In the genomic region with DNA sequence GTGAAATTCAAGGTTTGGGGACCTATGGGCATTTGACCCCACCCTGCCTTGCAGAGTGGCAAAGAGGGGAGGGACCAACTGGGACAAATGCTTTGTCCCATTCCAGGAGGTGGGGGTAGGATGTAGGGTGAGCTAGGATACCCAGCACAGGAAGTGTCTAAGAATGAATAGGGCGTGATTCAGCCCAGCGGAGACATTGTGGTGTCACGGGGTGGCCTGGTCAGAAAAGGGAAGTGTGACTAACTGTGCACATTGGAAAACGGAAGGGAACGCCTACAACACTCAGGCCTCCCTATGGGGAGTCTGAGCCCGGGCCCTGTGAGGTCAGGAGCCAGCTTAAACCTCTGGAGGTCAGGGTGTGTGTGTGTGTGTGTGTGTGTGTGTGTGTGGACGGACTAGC, we compare ENCODE assay signal across 8 mouse cellular contexts. TPM values are rescaled to one million over a fixed set of nuclear protein-coding genes. Genes with fewer than 3 reads are reported as not detected.
A peak's percentile ranks its signal among the peaks of the same experiment; 100 is the strongest.
DNase-seq lines count a peak whose midpoint lies in the region; ATAC-seq and TF ChIP-seq lines count a peak whose summit lies in the region.

No protein-coding gene starts in this region.

- no peak for TF ChIP-seq POLR2A in spleen, adult 2 months (IDR thresholded peaks at IDR 0.05; ENCODE audit: low read depth, low read length)

- no peaks in the 10 kb centered on the region for H3K9me3 ChIP-seq in stomach, postnatal 0 days (ENCODE audit: control insufficient read depth, low read length)
- H3K9me3 ChIP-seq in forebrain, embryonic 15.5 days, result no peaks in the 10 kb centered on the region

- 7% methylated on average over 7 of the region's 7 CpGs for WGBS in spleen, adult 2 months
- 81% methylated on average over 7 of the region's 7 CpGs for WGBS in stomach, postnatal 0 days
- WGBS in forebrain, embryonic 15.5 days, result 79% methylated on average over 7 of the region's 7 CpGs

- no peak overlapping the region for H3K27ac ChIP-seq in spleen, adult 2 months (ENCODE audit: insufficient read depth, low read length)
- no peak overlapping the region for H3K27ac ChIP-seq in stomach, postnatal 0 days (replicated peaks)
- no peak overlapping the region for H3K27ac ChIP-seq in forebrain, embryonic 15.5 days (replicated peaks)

- no peak overlapping the region for H3K4me3 ChIP-seq in spleen, adult 2 months (ENCODE audit: extremely low read depth, insufficient read depth, insufficient read length)
- no peak overlapping the region for H3K4me3 ChIP-seq in stomach, postnatal 0 days (ENCODE audit: low read depth, low read length)
- no peak overlapping the region for H3K4me3 ChIP-seq in forebrain, embryonic 15.5 days

- no peak for TF ChIP-seq CTCF in spleen, adult 2 months (IDR thresholded peaks at IDR 0.05; ENCODE audit: extremely low read depth, insufficient read depth, insufficient read length, insufficient replicate concordance)
- no peak for TF ChIP-seq CTCF in stomach, postnatal 0 days (IDR thresholded peaks at IDR 0.05; ENCODE audit: low read depth)

- peaks cover 10% of the 10 kb centered on the region for H3K4me1 ChIP-seq in spleen, adult 2 months (ENCODE audit: control insufficient read depth, insufficient read depth, insufficient read length)
- peaks cover 4% of the 10 kb centered on the region; the same call in 1 of the 2 replicates for H3K4me1 ChIP-seq in stomach, postnatal 0 days (replicated peaks; ENCODE audit: control insufficient read depth, insufficient read depth)
- H3K4me1 ChIP-seq in forebrain, embryonic 15.5 days, result peaks cover 38% of the 10 kb centered on the region

- ATAC-seq in stomach, postnatal 0 days (ENCODE audit: low FRiP score, low TSS enrichment), result peak; percentile 66; the same call in 1 of the 2 replicates
- ATAC-seq in forebrain, embryonic 15.5 days (replicated peaks), result no peak
- ATAC-seq in CD4-positive, CD25-positive, alpha-beta regulatory T cell, adult 4 months, result no peak

- H3K27me3 ChIP-seq in spleen, adult 2 months (ENCODE audit: control insufficient read depth, insufficient read depth, low read length), result peaks cover 8% of the 10 kb centered on the region
- no peaks in the 10 kb centered on the region for H3K27me3 ChIP-seq in stomach, postnatal 0 days (ENCODE audit: control insufficient read depth, insufficient read depth, low read length)
- H3K27me3 ChIP-seq in forebrain, embryonic 15.5 days, result no peaks in the 10 kb centered on the region

- DNase-seq in spleen, adult 2 months (ENCODE audit: low read depth in 1 of 2, low spot score in 2 of 2), result peak; percentile 26 to 48
- no peak for DNase-seq in spleen, adult 12 weeks (ENCODE audit: low spot score)
- DNase-seq in heart, adult 9 months (ENCODE audit: low spot score in 2 of 2), result peak; percentile 86 to 93
- DNase-seq in kidney, postnatal 36 days, result peak; percentile 68 to 83
- DNase-seq in stomach, postnatal 0 days (ENCODE audit: low spot score), result no peak
- DNase-seq in thymus, postnatal 36 days, result no peak

- no peaks in the 10 kb centered on the region for H3K36me3 ChIP-seq in spleen, adult 2 months (ENCODE audit: control insufficient read depth, insufficient read depth, low read length)
- H3K36me3 ChIP-seq in stomach, postnatal 0 days (ENCODE audit: control insufficient read depth, insufficient read depth, low read length), result no peaks in the 10 kb centered on the region
- H3K36me3 ChIP-seq in forebrain, embryonic 15.5 days, result no peaks in the 10 kb centered on the region

- TF ChIP-seq EP300 in stomach, postnatal 0 days (optimal IDR thresholded peaks at IDR 0.05), result no peak

- H3K9ac ChIP-seq in stomach, postnatal 0 days (ENCODE audit: low read length), result no peak overlapping the region
- H3K9ac ChIP-seq in forebrain, embryonic 15.5 days (replicated peaks), result no peak overlapping the region

- H3K4me2 ChIP-seq in stomach, postnatal 0 days (replicated peaks; ENCODE audit: low read depth), result no peak overlapping the region
- H3K4me2 ChIP-seq in forebrain, embryonic 15.5 days (replicated peaks), result no peak overlapping the region

RNA-seq across cellular contexts. Expression of a gene that starts 3.8 kb away (rescaled TPM):
- 38.6 and 39.9 TPM in 2 replicates for polyA plus RNA-seq in spleen, adult 2 months (2012; rRNA removed)
- 1.1 and 1.4 TPM in 2 replicates for polyA plus RNA-seq in stomach, postnatal 0 days (2015; fragmentation: Nextera tagmentation; extraction: Ambion mirVana)
- 2.8 and 3.8 TPM in 2 replicates for polyA plus RNA-seq in forebrain, embryonic 15.5 days (2015; fragmentation: Nextera tagmentation; extraction: Ambion mirVana)
- 1 to 10 TPM in 1 of 2 experiments, not detected in 1; 2.4 TPM for polyA plus RNA-seq in CD4-positive, CD25-positive, alpha-beta regulatory T cell, adult 4 months (2017; shearing (Covaris generic))

RNA-seq across cellular contexts. Expression of a gene that starts 43.6 kb away (rescaled TPM):
- polyA plus RNA-seq in spleen, adult 2 months (2012; rRNA removed), result 8.5 and 9.0 TPM in 2 replicates
- 92.3 and 97.4 TPM in 2 replicates for polyA plus RNA-seq in stomach, postnatal 0 days (2015; fragmentation: Nextera tagmentation; extraction: Ambion mirVana)
- polyA plus RNA-seq in forebrain, embryonic 15.5 days (2015; fragmentation: Nextera tagmentation; extraction: Ambion mirVana), result 83.1 and 89.2 TPM in 2 replicates
- polyA plus RNA-seq in CD4-positive, CD25-positive, alpha-beta regulatory T cell, adult 4 months (2017; shearing (Covaris generic)), result 10 to 100 TPM; 44.3 to 56.1 TPM

Comparison
In these comparisons a context has a peak if more than half of its experiments do, and no peak if none do; other contexts are left out.
1. DNase-seq: peak in spleen, adult 2 months (2 of 2), heart, adult 9 months (2 of 2) and kidney, postnatal 36 days (2 of 2); none in spleen, adult 12 weeks (single experiment), stomach, postnatal 0 days (single experiment) and thymus, postnatal 36 days (0 of 2).